Mouse (Mus musculus) CH12.LX (cell line): ENCODE results near the gene Spata21. TPM values are rescaled to one million over a fixed set of nuclear protein-coding genes. Genes with fewer than 3 reads are reported as not detected.

ENCODE experiments used
- DNase-seq: peaks from one replicate; pipeline ENCODE4 v3.0.0-alpha.2; 2013; ENCODE audit errors: extremely low read depth
- H3K27ac ChIP-seq: 2 replicates; pipeline ENCODE4 v1.5.1; 2012; ENCODE audit warnings: low read depth, mild to moderate bottlenecking, control low read depth, moderate library complexity; ENCODE audit not compliant: insufficient read depth
- H3K27me3 ChIP-seq: replicated peaks from 2 replicates; pipeline ENCODE3; 2012; ENCODE audit warnings: inconsistent platforms
- H3K36me3 ChIP-seq, 2 experiments: replicated peaks in 1 of 2; 2 replicates each; pipeline versions ENCODE3 to v1.6.1; 2012; ENCODE audit warnings: inconsistent platforms in 1 of 2, low read length in 1 of 2, mild to moderate bottlenecking in 1 of 2, mixed read lengths in 1 of 2, moderate library complexity in 1 of 2; ENCODE audit not compliant: control insufficient read depth in 1 of 2, insufficient read depth in 1 of 2
- H3K4me1 ChIP-seq, 2 experiments: 2 replicates each; pipeline ENCODE4 v1.6.1; 2012; ENCODE audit warnings: inconsistent platforms in 1 of 2, moderate library complexity in 1 of 2; ENCODE audit not compliant: insufficient read depth in 2 of 2, control insufficient read depth in 1 of 2
- H3K4me2 ChIP-seq: 2 replicates; pipeline ENCODE4 v1.6.1; 2012; ENCODE audit warnings: low read depth, mild to moderate bottlenecking, control low read depth; ENCODE audit not compliant: poor library complexity, insufficient read depth, severe bottlenecking
- H3K4me3 ChIP-seq, 3 experiments: fragments of 150-350 bp in 1 of 3; sonication (generic) in 1 of 3; replicated peaks in 1 of 3; 2 replicates each; pipeline versions ENCODE3 to v1.5.1; 2011 to 2012; ENCODE audit warnings: low read depth in 2 of 3, low read length in 2 of 3, mild to moderate bottlenecking in 2 of 3, moderate library complexity in 2 of 3, control low read depth in 1 of 3, improper control_type of control experiment in 1 of 3, inconsistent platforms in 1 of 3, mixed read lengths in 1 of 3; ENCODE audit not compliant: poor library complexity in 1 of 3
- H3K79me2 ChIP-seq: replicated peaks from 2 replicates; pipeline ENCODE4 v1.6.1; 2012; ENCODE audit warnings: mild to moderate bottlenecking, moderate library complexity; ENCODE audit not compliant: control insufficient read depth, poor library complexity, insufficient read depth, severe bottlenecking; ENCODE audit errors: extremely low read depth
- H3K9ac ChIP-seq: 2 replicates; pipeline ENCODE4 v1.6.1; 2012; ENCODE audit warnings: low read depth, mild to moderate bottlenecking, control low read depth, moderate library complexity; ENCODE audit not compliant: insufficient read depth
- H3K9me3 ChIP-seq: replicated peaks from 2 replicates; pipeline ENCODE3; 2012; ENCODE audit warnings: low read length, inconsistent platforms, mixed read lengths
- BHLHE40 ChIP-seq: IDR thresholded peaks from 2 replicates; pipeline ENCODE4 v1.6.1; 2011; ENCODE audit warnings: mild to moderate bottlenecking, low read depth, low read length, improper control_type of control experiment
- CHD2 ChIP-seq: IDR thresholded peaks from 2 replicates; pipeline ENCODE4 v1.6.1; 2011; ENCODE audit warnings: low read length, improper control_type of control experiment
- CTCF ChIP-seq, 2 experiments: IDR thresholded peaks in 1 of 2; conservative IDR thresholded peaks in 1 of 2; 2 replicates each; pipeline ENCODE4 v1.5.1; 2011 to 2012; ENCODE audit warnings: low read depth in 2 of 2, low read length in 2 of 2, improper control_type of control experiment in 1 of 2, inconsistent platforms in 1 of 2, mild to moderate bottlenecking in 1 of 2, moderate library complexity in 1 of 2
- E2F4 ChIP-seq: IDR thresholded peaks from 2 replicates; pipeline ENCODE4 v1.6.1; 2011; ENCODE audit warnings: low read depth, low read length, improper control_type of control experiment; ENCODE audit not compliant: insufficient replicate concordance
- ELF1 ChIP-seq: IDR thresholded peaks from 2 replicates; pipeline ENCODE4 v1.6.1; 2014; ENCODE audit warnings: low read depth, mild to moderate bottlenecking, inconsistent platforms, low read length, improper control_type of control experiment
- EP300 ChIP-seq: IDR thresholded peaks from 2 replicates; pipeline ENCODE4 v1.6.1; 2011; ENCODE audit warnings: low read length, improper control_type of control experiment
- ETS1 ChIP-seq: conservative IDR thresholded peaks from 2 replicates; pipeline ENCODE4 v1.6.1; 2012; ENCODE audit warnings: low read depth, mild to moderate bottlenecking, inconsistent platforms, low read length, improper control_type of control experiment, moderate library complexity
- GABPA ChIP-seq: IDR thresholded peaks from 2 replicates; pipeline ENCODE4 v1.6.1; 2012; ENCODE audit warnings: low read depth, low read length, improper control_type of control experiment, inconsistent platforms; ENCODE audit not compliant: insufficient replicate concordance
- JUN ChIP-seq: IDR thresholded peaks from 2 replicates; pipeline ENCODE4 v1.6.1; 2011; ENCODE audit warnings: low read depth, mild to moderate bottlenecking, low read length, improper control_type of control experiment, moderate library complexity; ENCODE audit not compliant: insufficient read depth
- KAT2A ChIP-seq: IDR thresholded peaks from 2 replicates; pipeline ENCODE4 v1.6.1; 2012; ENCODE audit warnings: low read length, improper control_type of control experiment, inconsistent platforms; ENCODE audit not compliant: insufficient replicate concordance
- MAFK ChIP-seq: IDR thresholded peaks from 2 replicates; pipeline ENCODE4 v1.6.1; 2011; ENCODE audit warnings: low read length, improper control_type of control experiment; ENCODE audit not compliant: insufficient replicate concordance
- MAZ ChIP-seq: IDR thresholded peaks from 2 replicates; pipeline ENCODE4 v1.6.1; 2012; ENCODE audit warnings: low read depth, mild to moderate bottlenecking, inconsistent platforms, low read length, improper control_type of control experiment, moderate library complexity
- MEF2A ChIP-seq: IDR thresholded peaks from 2 replicates; pipeline ENCODE4 v1.6.1; 2014; ENCODE audit warnings: low read depth, mild to moderate bottlenecking, inconsistent platforms, low read length, improper control_type of control experiment, borderline replicate concordance
- MXI1 ChIP-seq: IDR thresholded peaks from 2 replicates; pipeline ENCODE4 v1.6.1; 2011; ENCODE audit warnings: mild to moderate bottlenecking, low read depth, low read length, improper control_type of control experiment
- MYC ChIP-seq: IDR thresholded peaks from 2 replicates; pipeline ENCODE4 v1.6.1; 2011; ENCODE audit warnings: low read depth, mild to moderate bottlenecking, improper control_type of control experiment, low read length
- NRF1 ChIP-seq: IDR thresholded peaks from 2 replicates; pipeline ENCODE4 v1.6.1; 2014; ENCODE audit warnings: low read depth, mild to moderate bottlenecking, inconsistent platforms, low read length, improper control_type of control experiment, moderate library complexity
- PAX5 ChIP-seq: IDR thresholded peaks from 2 replicates; pipeline ENCODE4 v1.6.1; 2012; ENCODE audit warnings: low read length, inconsistent platforms, mixed read lengths
- SIN3A ChIP-seq: IDR thresholded peaks from 2 replicates; pipeline ENCODE4 v1.6.1; 2012; ENCODE audit warnings: low read length, improper control_type of control experiment, inconsistent platforms
- SMC3 ChIP-seq: IDR thresholded peaks from 2 replicates; pipeline ENCODE4 v1.6.1; 2011; ENCODE audit warnings: low read depth, low read length, improper control_type of control experiment
- TBP ChIP-seq: conservative IDR thresholded peaks from 2 replicates; pipeline ENCODE4 v1.6.1; 2011; ENCODE audit warnings: low read depth, low read length, improper control_type of control experiment
- USF1 ChIP-seq: IDR thresholded peaks from 2 replicates; pipeline ENCODE4 v1.6.1; 2014; ENCODE audit warnings: low read depth, mild to moderate bottlenecking, inconsistent platforms, low read length, improper control_type of control experiment
- USF2 ChIP-seq: conservative IDR thresholded peaks from 2 replicates; pipeline ENCODE4 v1.6.1; 2011; ENCODE audit warnings: low read depth, low read length, improper control_type of control experiment
- ZC3H11A ChIP-seq: IDR thresholded peaks from 2 replicates; pipeline ENCODE4 v1.6.1; 2012; ENCODE audit warnings: low read depth, mild to moderate bottlenecking, inconsistent platforms, low read length, improper control_type of control experiment
- ZKSCAN1 ChIP-seq: IDR thresholded peaks from 2 replicates; pipeline ENCODE4 v1.6.1; 2012; ENCODE audit warnings: low read depth, inconsistent platforms, low read length, improper control_type of control experiment, borderline replicate concordance
- ZNF384 ChIP-seq: IDR thresholded peaks from 2 replicates; pipeline ENCODE4 v1.6.1; 2012; ENCODE audit warnings: low read depth, low read length, improper control_type of control experiment, inconsistent platforms
- dilution Hi-C: fragments of 300-500 bp; cut with MboI; formaldehyde crosslinking; loops from 2 replicates; pipeline ENCODE4 v1.14.3; 2020; ENCODE audit warnings: low sequenced_read_pairs; ENCODE audit not compliant: extremely low pct_unique_long_range_greater_than_20kb, extremely low pct_ligation_motif_present
- in situ Hi-C: fragments of 300-500 bp; cut with MboI; formaldehyde crosslinking; loops from 3 replicates; pipeline ENCODE4 v1.14.3; 2019; ENCODE audit warnings: low sequenced_read_pairs, low pct_ligation_motif_present, low pct_unique_long_range_greater_than_20kb, mixed read lengths
- polyA plus RNA-seq: library from polyadenylated mRNA; unstranded; fragments of >175 nt; gene quantifications from 2 replicates; pipeline ENCODE4 v1.2.1, GENCODE M21; 2012; ENCODE audit warnings: low read depth; ENCODE audit not compliant: insufficient read length
- total RNA-seq, 2 experiments: library from RNA; depleted of rRNA; stranded (reverse); fragments of 300-350 nt in 1 of 2; fragments of >200 nt in 1 of 2; gene quantifications; 2 replicates each; pipeline ENCODE4 v1.2.3; 2012 to 2014

The Spata21 gene
- total and polyA plus RNA-seq, 3 experiments: not detected

GRCm38 (mm10) chr4:141130704-141131342 lies 42.7 kb downstream of the Spata21 start:
- in situ Hi-C loops (no loop called here), dilution Hi-C loops (no loop called here)
- Histone ChIP-seq H3K4me3 (no peak overlapping the region), H3K36me3 (peaks cover 22 to 66% of the 10 kb centered on the region in 2 experiments), H3K4me2 (no peak overlapping the region), H3K9ac (no peak overlapping the region), H3K9me3 (no peaks in the 10 kb centered on the region), H3K27ac (no peak overlapping the region), H3K27me3 (no peaks in the 10 kb centered on the region), H3K4me1 (peaks cover 19 to 71% of the 10 kb centered on the region in 2 experiments), H3K79me2 (peaks cover 92% of the 10 kb centered on the region)
- TF ChIP-seq BHLHE40: no peak
- no peak for TF ChIP-seq PAX5
- TF ChIP-seq TBP: no peak
- TF ChIP-seq EP300: no peak
- no peak for TF ChIP-seq MAFK
- TF ChIP-seq MEF2A: no peak
- TF ChIP-seq ZNF384: no peak
- TF ChIP-seq CHD2: no peak
- TF ChIP-seq ETS1: no peak
- TF ChIP-seq GABPA: no peak
- TF ChIP-seq USF2: no peak
- no peak for TF ChIP-seq SIN3A
- no peak for TF ChIP-seq MYC
- no peak for TF ChIP-seq CTCF (conservative IDR thresholded peaks at IDR 0.05 in 1 of 2, IDR thresholded peaks at IDR 0.05 in 1 of 2; ENCODE audit: low read depth in 2 of 2, low read length in 2 of 2)
- no peak for TF ChIP-seq USF1
- no peak for TF ChIP-seq SMC3
- no peak for TF ChIP-seq JUN
- no peak for TF ChIP-seq ELF1
- DNase-seq: no peak

GRCm38 (mm10) chr4:141131531-141132061 lies 43.5 kb downstream of the Spata21 start:
- H3K79me2 ChIP-seq: peaks cover 92% of the 10 kb centered on the region
- H3K4me2 ChIP-seq: no peak overlapping the region
- H3K27ac ChIP-seq: no peak overlapping the region
- dilution Hi-C loops: no loop called here
- DNase-seq: no peak
- no peak overlapping the region for H3K4me3 ChIP-seq
- no peak for TF ChIP-seq MAZ
- no peak for TF ChIP-seq MAFK
- TF ChIP-seq ZNF384: no peak
- no peak for TF ChIP-seq PAX5
- TF ChIP-seq E2F4: no peak
- TF ChIP-seq CHD2: no peak
- TF ChIP-seq NRF1: no peak
- no peak for TF ChIP-seq MXI1
- no peak for TF ChIP-seq JUN
- no peak for TF ChIP-seq ZC3H11A
- no peak for TF ChIP-seq ZKSCAN1
- no peak for TF ChIP-seq MEF2A
- no peak for TF ChIP-seq KAT2A
- peaks cover 18 to 72% of the 10 kb centered on the region in 2 experiments for H3K4me1 ChIP-seq
- no peaks in the 10 kb centered on the region for H3K9me3 ChIP-seq
- in situ Hi-C loops: no loop called here
- H3K36me3 ChIP-seq: peaks cover 15 to 66% of the 10 kb centered on the region in 2 experiments
- no peaks in the 10 kb centered on the region for H3K27me3 ChIP-seq
- H3K9ac ChIP-seq: no peak overlapping the region
